Mouse (Mus musculus) cerebellum, adult 9-10 months (tissue): Measurements from ENCODE around the gene Gpha2.

ENCODE experiments used
- DNase-seq: peaks from one replicate; pipeline ENCODE4 v3.0.0; 2022

Gpha2 gene

GRCm38 (mm10) chr19:6226135-6226534 lies at the start of gene Gpha2:
Gene Gpha2, plus strand, starts transcription at chr19:6226380.
- no peak for DNase-seq

- no peak for DNase-seq
These were observed 47.4 kb upstream of the Gpha2 start for GRCm38 (mm10) chr19:6178775-6179174.

- no peak for DNase-seq
These were observed 44.6 kb upstream of the Gpha2 start for GRCm38 (mm10) chr19:6181629-6182028.

GRCm38 (mm10) chr19:6182534-6182933 lies 43.6 kb upstream of the Gpha2 start:
- peak; percentile 67 for DNase-seq

GRCm38 (mm10) chr19:6184131-6184530 lies 42.0 kb upstream of the Gpha2 start, which contains the start of gene Majin:
Gene Majin, plus strand, starts transcription at chr19:6184388.
- DNase-seq: no peak

DNA sequence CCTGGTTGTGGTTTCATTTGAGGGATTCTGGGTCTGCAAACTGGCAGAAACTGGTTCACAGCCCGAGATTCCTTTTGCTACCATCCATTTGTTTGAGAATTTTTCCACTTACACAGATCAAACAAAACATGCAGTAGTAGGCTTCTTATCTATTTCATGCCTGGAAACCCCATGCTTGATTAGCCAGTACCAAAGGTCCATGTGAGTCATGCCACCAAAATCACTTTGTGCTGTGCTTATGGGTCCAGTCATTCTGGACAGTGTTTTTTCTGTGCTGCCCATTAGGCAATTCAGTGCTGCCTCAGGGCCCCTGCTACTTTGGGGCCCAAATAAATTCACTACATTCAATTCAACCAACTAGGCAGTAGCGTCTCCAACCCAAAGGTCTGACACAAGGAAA lies 21.9 kb upstream of the Gpha2 start:
- DNase-seq: no peak

DNA sequence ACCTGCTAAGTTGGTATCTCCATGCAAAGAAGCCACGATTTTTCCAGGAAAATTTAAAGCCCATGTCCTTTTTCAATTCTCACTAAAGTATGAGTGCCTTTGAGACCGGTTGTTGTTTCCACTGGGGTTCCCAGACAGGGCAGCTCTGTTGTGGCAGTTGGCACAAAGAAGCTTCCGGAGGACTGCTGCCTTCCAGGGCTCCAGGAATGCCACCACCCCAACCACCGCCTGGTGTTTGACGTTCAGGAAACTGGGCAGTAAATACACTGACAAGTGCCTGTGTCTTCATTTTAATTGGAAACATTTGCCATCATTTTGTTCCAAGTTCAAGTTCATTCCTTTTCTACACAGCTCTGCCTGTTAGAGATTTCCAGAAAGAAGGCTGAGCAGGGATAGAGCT lies 19.5 kb upstream of the Gpha2 start:
- no peak for DNase-seq

GRCm38 (mm10) chr19:6216046-6216705 lies 10.0 kb upstream of the Gpha2 start:
- no peak for DNase-seq

- DNase-seq: no peak
These were observed 7.6 kb upstream of the Gpha2 start for GRCm38 (mm10) chr19:6218606-6219005.

DNA sequence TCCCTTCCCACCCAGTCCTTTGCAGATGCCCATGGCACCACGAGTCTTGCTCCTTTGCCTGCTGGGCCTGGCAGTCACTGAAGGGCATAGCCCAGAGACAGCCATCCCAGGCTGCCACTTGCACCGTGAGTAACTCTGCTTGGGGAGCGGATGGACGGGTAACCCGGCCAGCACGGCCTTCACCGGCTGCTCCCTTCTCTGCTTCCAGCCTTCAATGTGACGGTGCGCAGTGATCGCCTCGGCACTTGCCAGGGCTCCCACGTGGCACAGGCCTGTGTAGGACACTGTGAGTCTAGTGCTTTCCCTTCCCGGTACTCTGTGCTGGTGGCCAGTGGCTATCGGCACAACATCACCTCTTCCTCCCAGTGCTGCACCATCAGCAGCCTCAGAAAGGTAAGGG lies 583 bp downstream of the Gpha2 start:
- peak; percentile 24 for DNase-seq

DNA sequence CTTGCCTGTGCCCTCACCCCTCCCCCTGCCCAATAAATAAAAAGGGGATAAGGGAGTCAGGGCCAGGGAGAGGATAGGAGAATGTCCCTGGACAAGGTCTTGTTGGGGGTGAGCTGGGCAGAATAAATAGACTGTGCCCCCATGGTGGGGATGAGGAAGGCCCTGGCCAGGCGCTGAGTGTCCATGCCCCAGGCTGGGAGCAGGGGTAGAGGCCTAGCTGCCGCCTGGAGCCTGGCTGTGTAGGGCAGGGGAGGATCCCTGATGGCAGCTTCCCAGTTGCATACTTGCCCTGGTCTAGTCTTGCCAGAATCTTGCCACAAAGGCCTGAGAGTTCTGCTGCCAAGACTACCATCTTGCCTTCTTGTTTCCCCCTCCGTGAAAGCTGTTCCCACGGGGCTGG lies 1.7 kb downstream of the Gpha2 start:
- DNase-seq: peak; percentile 41

DNA sequence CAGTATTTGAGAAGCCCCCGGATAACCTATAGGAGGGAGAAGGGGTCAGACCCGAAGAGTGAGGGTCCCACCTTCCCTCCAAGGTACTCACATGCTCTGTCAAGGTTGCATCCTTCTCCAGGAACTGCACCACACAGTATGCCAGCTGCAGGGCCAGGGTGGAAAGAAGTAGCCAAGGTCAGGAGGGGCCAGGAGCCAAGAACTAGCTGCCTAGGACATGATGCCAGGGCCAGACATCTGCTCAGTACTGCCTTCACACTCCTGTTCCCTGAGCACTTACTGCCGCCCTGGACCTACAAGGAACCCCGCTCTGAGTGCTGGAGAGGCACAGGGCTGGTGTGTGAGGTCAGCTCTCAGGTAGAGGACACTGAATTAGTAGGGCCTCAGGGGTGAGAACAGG lies 4.2 kb downstream of the Gpha2 start:
- DNase-seq: peak; percentile 64

GRCm38 (mm10) chr19:6231036-6231435 lies 4.9 kb downstream of the Gpha2 start:
- DNase-seq: peak; percentile 44

- DNase-seq: peak; percentile 52
These were observed 7.5 kb downstream of the Gpha2 start for GRCm38 (mm10) chr19:6233647-6234046.

DNA sequence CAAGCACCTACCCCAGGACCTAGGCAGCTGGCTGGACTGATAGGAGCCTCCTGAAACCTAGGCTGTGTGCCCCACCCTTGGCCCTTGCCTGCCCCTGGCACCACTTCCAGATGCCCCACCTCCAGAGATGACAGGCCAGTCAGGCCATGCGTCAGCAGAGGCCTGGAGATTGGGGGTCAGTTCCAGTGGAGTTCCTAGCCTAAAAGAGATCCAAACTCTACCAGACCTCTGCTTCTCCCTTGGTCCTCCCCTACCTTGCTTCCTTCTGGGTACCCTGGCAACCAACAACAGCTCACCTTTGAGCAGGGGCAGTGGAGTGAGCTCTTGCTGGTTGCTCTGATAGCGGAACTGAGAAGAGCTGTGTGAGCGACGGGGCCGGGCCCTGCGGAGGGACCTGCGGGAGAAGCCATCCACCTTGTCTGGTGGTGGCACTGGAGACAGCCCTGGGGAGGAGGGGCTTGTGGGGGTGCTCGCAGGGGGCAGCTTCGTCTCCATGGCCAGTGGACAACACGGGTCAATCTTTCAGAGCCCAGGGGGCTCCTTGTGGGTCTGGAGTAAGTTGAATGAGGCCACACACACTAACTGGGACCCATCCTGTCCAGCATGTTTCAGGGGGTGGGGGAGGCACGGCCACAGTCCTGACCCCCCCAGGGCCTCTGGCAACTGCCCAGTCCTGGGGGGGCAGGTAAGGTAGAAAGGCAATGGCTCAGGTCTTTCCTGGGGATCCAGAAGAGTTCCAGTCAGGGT lies 8.3 kb downstream of the Gpha2 start:
- DNase-seq: peak; percentile 76

GRCm38 (mm10) chr19:6235084-6236052 lies 9.2 kb downstream of the Gpha2 start, which contains the start of gene Ppp2r5b:
Gene Ppp2r5b, minus strand, starts transcription at chr19:6235872.
- peak; percentile 98 for DNase-seq

GRCm38 (mm10) chr19:6236053-6236441 lies 9.9 kb downstream of the Gpha2 start:
- DNase-seq: peak; percentile 98

DNA sequence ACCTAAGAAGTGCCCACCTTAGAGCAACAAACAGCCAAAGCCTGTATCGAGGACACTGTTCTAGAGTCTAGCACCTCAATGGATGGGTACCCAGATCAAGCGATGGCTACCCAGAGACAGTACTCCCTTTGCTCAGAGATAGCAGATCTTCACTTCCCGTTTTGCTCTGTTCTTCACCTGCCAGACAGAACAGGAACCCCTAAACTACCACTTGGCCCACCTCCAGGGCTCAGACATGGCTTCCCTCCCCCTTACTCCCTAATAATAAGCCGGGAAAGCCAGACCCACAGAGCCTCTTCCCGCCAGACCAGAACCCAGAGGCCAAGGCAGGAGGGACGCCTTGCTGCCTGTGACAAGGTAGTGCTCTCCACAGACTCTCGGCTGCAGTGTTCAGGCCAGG lies 10.7 kb downstream of the Gpha2 start:
- DNase-seq: peak; percentile 76

DNA sequence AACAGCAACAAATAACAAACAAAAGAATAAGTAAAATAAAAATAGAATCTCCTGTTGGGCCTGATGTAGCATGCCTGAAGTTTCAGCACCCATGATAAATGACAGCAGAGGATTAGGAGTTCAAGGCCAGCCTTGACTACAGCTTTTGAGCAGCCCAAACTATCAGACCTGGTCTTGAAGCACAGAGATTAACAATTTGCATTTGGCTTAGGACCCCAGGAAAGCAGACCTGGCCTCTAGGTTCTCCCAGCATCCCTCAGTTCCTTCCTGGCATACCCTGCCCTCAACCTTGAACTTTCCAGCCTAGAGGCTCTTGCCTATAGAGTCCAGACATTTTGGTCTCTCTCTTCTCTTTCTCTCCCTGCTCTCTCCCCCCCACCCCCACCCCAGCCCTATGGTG lies 12.6 kb downstream of the Gpha2 start:
- DNase-seq: peak; percentile 41

DNA sequence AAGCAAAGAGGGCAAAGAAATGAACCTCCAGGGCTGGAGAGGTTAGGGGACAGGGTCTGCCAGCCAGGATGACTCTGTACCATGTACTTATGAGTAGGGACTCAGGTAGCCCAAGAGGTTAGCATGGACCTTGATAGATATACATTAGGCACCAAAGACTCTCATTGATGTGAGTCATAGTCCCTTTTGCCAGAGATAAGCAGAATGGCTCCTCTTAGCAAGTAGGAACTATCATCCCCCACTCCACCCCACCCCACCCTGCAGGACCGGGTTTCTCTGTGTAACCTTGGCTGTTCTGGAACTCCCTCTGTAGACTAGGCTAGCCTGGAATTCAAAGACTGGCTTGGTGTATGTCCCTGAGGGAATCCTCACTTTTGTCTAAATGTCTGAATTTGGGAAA lies 14.0 kb downstream of the Gpha2 start:
- DNase-seq: no peak

DNA sequence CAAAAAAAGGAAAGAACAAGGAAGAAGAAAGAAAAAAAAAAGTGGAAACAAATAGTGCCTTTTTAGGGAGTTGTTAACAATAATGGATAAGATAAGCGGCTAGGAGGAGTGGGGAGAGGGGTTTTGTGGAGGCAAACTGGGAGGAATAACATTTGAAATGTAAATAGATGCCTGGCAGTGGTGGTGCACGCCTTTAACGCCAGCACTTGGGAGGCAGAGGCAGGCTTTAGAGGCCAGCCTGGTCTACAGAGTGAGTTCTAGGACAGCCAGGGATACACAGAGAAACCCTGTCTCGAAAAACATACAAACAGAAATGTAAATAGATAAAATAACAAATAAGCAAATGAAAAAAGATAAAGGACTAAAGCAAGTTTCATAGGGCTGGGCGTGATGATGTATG lies 14.5 kb downstream of the Gpha2 start:
- DNase-seq: no peak

DNA sequence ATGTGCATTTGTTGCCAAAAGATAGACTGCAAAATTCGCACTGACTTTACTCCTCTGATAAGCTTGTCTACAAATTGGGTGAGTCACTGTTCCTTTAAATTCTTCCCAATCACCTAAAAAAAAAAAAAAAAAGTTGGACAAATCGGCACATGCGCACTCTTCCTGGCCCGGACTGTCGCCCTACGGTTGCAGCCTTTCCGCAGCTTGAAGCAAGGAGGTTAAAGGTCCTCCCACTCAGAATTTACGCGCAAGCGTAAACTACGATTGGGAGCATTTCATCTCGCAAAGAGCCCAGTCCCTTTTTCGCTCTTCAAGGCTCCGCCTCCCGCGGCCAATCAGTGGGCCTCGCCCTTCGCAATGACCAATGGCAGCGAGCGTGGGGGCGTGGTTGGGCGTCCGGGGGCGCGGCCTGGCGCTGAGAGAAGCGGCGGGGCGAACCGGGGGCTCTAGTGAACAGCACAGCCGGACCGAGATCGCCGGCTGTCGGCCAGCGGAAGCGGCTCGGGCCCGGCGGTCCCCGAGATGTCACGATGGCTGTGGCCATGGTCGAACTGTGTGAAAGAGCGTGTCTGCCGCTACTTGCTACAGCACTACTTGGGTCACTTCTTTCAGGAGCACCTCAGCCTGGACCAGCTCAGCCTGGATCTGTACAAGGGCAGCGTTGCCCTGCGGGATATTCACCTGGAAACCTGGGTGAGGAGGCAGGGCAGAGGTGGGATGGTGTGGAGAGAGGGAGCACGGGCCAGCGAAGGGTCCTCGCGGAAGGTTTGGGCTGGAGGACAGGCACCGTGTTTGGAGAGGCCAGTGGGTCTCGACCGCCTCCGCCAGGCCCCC lies 15.3 kb downstream of the Gpha2 start, which contains the start of gene Atg2a:
TSS of gene Atg2a (plus strand) at position 395 of the 834 bp plus-strand sequence.
- DNase-seq: peak; percentile 99
